Mouse (Mus musculus) frontal cortex, postnatal 14 days (tissue): ENCODE measurements around the gene Hbq1b.

ENCODE experiments used
- DNase-seq, 2 experiments: peaks; one replicate each; pipeline ENCODE4 v3.0.0; 2022; ENCODE audit warnings: low spot score in 2 of 2

Gene Hbq1b

DNA sequence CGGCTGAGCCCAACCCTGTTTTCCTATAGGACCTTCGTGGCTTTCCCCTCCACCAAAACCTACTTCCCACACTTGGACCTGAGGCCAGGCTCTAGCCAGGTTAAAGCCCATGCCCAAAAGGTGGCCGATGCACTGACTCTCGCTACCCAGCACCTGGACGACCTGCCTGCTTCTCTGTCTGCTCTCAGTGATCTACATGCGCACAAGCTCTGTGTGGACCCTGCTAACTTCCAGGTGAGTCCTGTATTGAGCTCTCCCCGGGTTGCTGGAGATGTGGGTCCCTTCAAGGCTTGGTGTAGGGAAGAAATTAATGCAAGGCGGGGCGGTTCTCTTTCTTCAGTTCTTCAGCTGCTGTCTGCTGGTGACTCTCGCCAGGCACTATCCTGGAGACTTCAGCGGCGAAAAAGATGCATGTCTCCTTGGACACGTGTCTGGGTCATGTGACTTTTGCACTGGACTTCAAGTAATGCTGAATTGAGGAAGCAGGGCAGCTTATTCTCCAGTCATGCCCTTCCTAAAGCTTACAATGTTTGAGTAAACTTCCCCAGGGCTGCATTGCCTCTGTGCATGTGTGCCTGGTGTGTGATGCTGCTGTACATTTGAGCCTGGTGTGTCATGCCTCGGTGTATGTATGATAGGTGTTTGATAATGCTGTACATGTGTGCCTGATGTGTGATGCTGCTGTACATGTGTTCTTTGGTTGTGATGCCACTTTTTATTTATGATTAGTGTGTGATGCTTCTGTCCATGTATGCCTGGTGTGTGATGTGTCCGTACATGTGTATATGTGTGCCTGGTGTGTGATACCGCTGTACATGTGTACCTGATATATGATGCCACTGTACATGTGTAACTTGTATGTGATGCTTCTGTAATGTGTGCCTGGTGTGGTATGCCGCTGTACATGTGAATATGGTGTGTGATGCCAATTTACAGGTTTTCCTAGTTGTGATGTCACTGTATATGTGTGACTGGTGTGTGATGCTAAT is 13.8 kb downstream of the Hbq1b start:
- no peak for DNase-seq

DNA sequence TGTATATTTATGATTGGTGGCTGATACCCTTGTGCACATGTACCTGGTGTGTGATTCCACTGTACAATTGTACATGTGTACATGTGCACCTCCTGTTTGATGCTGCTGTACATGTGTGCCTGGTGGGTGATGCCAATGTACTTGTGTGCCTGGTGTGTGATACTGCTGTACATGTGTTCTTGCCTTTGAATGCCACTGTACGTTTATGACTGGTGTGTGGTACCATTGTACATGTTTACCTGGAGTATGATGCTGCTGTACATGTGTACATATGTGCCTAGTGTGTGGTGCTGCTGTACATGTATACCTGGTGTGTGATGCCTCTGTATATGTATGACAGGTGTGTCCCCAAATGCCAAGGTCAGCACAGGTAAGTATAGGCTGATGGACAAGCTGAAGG is 14.7 kb downstream of the Hbq1b start:
- no peak for DNase-seq

DNA sequence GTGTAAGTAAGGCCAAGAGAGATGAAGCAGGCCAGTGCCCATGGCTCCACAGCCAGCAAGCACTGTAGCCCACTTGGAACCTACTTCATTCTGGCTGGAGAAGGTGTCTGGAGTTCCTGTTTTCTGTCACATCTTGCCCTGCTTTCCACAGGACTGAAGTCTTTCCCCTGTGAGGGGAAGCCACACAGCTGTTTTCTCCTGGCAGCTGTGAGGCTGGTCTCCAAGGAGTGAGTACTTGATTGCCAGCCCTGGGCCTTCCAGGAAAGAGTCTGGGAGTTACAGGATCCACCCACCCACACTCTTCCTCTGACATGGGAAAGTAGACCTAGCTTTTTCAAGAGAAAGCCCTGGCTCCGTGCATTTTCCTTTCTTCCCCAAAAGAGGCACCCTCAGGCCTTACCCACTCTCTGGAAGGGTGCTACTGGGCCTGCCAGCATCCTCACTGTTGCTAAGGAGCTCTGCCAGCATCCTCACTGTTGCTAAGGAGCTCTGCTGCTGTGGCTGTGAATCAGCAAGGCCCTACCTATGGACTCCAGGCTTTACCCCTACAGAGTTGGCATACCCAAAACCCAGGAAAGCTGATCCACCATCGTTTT is 16.2 kb downstream of the Hbq1b start:
- peak in 1 of 2 experiments; percentile 32 for DNase-seq

DNA sequence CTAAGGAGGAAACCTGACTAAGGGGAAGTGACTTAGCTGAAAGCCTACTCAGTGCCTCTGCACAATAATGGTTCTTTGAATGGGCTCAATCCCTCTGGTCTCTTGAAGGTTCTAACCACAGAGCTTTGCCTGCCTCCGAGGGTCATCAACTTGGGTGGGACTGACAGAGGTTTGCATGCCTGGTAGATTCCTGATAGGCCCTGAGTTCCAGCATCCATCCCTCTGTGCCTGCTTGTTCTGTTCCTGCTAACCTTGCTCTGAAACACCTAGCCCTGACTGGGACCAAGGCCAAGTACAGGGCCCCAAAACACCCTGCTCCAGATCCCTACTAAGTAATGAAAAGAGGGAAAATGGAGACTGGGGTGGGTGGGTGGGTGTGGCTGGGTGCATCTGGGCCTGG is 16.7 kb downstream of the Hbq1b start:
- DNase-seq: no peak

DNA sequence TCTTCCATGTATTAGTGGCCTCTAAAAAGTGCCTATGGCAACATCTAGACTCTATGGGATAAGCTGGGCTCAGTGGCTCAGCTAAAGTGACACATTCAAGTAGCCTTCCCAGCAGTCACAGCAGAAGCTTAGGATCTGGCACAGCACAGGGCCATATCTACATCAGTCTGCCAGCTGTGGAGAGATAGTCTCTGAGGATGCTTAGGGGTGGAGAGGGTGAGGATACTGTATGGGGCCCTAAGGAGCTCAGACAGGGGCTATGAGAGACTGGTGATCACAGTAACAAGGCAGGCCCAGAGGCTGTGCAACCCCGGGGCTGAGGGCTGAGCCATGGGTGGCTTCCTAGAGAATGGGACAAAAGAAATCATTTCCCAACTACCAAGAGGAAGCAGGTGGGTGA is 20.2 kb downstream of the Hbq1b start:
- DNase-seq: no peak

DNA sequence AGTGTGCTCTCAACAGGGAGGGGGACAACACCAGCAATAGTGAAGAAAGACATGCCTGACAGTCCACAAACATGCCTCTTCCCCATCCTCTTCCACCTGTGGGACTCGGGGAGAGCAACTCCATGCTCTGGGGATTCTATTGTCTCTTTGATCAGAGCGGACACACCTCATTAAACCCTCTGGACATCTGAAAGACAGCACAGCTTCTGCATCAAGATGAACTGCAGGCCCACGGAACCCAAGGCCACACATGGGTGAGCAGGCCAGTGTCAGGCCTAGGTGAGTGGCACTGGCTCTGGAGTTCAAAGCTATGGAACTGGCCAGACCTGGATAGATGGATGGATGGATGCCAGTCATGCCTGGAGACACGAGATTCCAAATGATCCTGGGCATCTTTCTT is 22.7 kb downstream of the Hbq1b start:
- DNase-seq: no peak

DNA sequence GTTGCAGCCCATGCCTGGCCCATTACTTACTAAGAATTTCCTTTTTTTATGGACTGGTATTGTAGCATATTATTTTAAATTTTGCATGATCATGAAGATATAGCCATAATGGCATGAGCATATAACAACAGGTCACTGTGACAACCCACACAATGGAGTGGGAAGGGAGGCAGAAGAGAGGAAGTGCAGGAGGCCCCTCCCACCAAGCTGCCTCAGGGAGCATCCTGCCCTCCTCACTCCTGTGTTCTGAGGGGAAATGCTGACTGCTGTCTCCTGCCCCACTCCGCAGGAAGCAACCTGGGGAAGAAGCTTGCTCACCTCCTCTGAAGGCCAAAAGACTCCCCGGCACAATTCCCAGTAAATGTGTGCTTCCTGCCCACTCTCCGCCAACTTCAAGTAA is 23.2 kb downstream of the Hbq1b start:
- no peak for DNase-seq

DNA sequence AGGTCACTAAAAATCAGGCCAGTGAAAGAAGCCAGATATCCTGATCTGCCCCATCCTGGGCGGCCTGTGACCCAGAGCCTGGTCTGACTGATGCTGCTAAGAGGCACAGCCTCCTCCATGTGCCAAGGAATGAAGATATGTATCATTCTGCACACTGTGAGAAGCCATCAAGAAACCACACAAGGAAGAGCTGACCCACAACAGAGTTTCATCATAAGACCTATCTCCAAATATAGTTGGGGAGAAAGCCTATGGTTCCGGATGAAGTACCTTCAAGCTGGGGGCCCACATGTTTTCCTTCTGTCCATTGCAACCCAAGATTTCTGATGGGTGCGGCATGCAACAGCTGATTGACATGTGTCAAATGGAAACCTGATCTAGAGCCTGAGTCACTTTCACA is 29.2 kb downstream of the Hbq1b start:
- DNase-seq: no peak

DNA sequence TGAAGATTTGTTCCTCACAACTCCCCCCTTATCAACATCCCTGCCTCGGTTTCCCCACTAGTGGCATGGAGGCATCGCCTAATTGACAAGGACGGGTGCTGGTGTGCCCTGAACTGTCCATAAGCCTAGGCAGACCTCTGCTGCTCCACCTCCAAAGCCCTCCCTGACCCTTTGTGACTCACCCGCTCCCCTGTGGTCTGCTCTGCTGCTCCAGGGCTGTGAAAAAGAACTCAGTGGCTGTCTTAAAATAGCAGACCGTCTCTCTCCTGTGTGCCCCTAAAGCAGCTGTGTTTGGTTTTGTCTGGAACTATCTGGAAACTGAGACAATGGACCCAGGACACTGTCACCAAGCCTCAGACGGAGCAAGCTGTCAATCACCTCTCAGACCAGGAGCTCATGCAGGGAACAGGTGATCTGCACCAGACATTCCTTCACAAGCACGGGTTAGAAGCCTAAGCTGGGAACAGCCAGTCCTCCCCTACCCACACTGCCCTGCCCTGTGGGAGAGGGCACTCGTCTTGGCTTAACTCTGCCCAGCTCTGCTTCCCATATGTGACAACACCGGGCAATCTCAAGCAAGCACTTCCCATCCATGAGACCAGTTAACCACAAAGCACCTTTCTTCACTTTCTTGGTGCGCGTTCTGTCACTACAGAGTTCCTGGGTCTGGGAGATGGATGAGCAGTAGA is 33.9 kb downstream of the Hbq1b start:
- no peak for DNase-seq

DNA sequence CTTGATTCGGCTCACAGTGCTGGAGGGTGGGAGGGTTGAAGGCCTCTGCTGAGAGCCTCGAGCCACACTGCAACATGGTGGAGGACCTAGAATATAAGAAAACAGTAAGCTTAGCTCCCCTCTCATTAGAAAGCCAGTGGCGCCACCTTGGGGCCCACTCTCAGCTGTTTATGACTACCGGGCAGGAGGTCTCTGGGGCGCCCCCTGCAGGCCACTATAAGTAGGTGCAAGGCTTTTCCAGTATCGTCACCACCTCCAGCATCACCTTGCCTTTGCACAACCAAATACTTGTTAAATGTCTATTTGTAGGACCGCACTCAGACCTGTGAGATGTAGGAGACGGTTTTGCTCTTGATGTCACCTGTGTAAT is 34.4 kb downstream of the Hbq1b start:
- peak in 1 of 2 experiments; percentile 31 for DNase-seq

DNA sequence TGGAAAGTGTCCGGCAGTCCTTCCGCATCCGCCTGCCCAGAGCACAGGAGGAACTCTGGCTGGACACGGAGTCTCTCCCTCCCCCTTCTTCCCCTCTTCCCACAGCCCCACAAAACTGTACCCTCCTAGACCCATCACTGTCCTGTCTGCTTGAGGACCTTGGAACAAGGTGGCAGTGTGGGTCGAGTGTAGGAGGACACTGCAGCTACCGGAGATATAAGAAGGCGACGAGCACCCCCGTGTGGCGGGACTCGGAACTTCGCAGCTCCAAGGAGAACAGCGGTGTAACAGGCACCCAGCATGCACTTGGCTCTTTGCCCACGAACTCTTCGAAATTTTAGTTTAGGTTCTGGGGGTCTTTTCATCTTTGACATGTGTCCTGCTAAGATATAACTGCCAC is 37.8 kb downstream of the Hbq1b start:
- peak; percentile 69 to 85 for DNase-seq

DNA sequence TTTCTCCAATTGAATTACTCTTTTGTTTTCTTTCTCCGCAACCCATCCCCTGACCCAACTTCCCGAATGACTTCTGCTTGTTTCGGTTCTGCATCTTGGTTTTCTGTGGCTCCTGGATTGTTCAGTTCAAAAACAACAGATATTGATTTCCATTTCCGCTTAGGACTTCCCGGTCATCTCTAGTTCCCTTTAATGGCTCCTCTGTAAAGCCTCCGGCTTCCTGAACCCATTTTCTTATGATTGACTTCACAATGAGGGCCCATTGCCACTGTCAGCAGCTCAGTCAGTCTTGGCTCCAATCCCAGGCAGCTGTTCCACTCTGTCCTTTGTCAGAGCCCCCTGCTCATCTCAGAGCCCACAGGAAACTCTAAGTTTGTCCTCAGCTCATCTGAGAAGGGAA is 44.3 kb downstream of the Hbq1b start:
- no peak for DNase-seq

DNA sequence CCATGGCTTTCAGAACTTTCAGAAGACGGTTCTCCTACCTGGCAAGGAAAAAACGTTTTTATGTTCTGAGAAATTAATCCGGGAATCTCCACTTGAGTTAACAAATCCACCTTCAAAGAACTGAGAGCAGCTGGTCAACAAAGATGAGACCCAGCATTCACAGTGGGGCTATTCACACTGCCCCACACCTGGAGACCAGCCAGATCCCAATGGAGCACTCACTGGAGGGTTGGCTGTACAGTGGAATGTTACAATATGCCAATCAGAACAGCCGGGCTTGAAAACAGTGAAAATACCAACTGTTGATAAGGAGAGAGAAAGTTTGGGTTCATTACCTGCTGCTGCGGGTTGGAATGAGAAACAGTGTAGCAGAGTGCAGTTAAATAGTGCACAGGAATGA is 45.1 kb downstream of the Hbq1b start:
- no peak for DNase-seq

DNA sequence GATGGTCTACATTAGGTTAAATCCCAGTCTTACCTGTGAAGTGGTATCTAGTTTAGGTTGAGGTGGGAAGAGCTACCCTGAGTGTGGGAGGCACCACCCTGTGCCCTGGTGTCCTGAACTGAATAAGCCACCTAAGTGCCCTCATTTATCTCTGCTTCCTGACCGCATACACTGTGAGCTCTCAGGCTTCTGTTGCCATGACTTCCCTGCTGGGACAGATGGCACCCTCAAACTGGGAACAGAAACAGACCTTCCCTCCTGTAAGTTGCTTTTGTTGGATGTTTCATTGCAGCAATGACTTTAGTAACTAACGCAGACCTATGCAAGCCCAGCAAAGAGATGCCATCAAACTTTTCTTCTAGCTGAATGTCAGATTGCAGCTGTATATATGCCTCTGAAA is 46.5 kb downstream of the Hbq1b start:
- DNase-seq: no peak

DNA sequence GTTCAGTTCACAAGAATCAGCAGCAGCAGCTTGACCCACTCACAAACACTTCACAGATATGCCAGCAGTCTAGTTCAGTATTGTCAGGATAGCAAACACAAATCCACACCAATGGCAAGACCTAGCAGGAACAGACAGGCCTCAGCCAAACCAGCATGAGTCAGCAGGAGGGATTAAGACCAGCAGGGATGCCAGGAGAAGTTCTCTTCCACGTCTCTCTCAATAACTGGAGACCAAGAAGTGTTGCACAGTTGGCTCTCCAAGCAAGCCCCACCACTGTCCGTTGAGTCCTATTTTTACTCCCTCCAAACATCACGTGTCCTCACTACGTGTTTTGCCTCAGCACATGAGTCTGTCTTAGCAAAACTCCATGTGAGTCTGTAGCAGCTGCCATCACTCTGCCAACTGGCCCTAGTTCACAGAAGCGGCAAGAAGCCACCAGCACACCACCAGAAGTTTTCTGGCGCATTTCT is 49.7 kb downstream of the Hbq1b start:
- DNase-seq: no peak
